ENCODE assay signal across 21 mouse cellular contexts in genomic region chr2:77162135-77162534, GRCm38 (mm10).
"Had no signal": no experiment of that assay in that cellular context is flagged by ENCODE, and none has a peak within 500 bp of the region (broad histone marks: within the 10 kb centered on the region; RNA-seq: fewer than 3 reads in every experiment).

No protein-coding gene starts in this region.

- H3K27ac ChIP-seq: intestine, embryonic 15.5 days; kidney, embryonic 15.5 days; left cerebral cortex, adult 2 months; limb, embryonic 12.5 days; limb, embryonic 15.5 days; liver, embryonic 14.5 days; neural tube, embryonic 12.5 days; neural tube, embryonic 15.5 days had no signal

- H3K4me1 ChIP-seq: intestine, embryonic 15.5 days; kidney, embryonic 15.5 days; limb, embryonic 12.5 days; limb, embryonic 15.5 days; neural tube, embryonic 12.5 days; neural tube, embryonic 15.5 days had no signal

- DNase-seq: kidney, adult 11 months; kidney, adult 8-10 months; kidney, postnatal 10 days; kidney, postnatal 36 days; layer of hippocampus, postnatal 36 days; liver, postnatal 0 days; midbrain, embryonic 14.5 days; right cerebral cortex, adult 18-20 months; right cerebral cortex, postnatal 14 days; right cerebral cortex, postnatal 4 days; thymus, postnatal 25 days had no signal

- ATAC-seq: intestine, embryonic 15.5 days; liver, postnatal 0 days had no signal

- H3K27me3 ChIP-seq: intestine, embryonic 15.5 days; kidney, embryonic 15.5 days; limb, embryonic 12.5 days; limb, embryonic 15.5 days; neural tube, embryonic 12.5 days; neural tube, embryonic 15.5 days had no signal

- H3K9me3 ChIP-seq: intestine, embryonic 15.5 days; kidney, embryonic 15.5 days; limb, embryonic 12.5 days; limb, embryonic 15.5 days; neural tube, embryonic 12.5 days; neural tube, embryonic 15.5 days had no signal

- H3K36me3 ChIP-seq: intestine, embryonic 15.5 days; kidney, embryonic 15.5 days; limb, embryonic 12.5 days; limb, embryonic 15.5 days; neural tube, embryonic 12.5 days; neural tube, embryonic 15.5 days had no signal

- H3K9ac ChIP-seq: intestine, embryonic 15.5 days; kidney, embryonic 15.5 days; limb, embryonic 12.5 days; limb, embryonic 15.5 days; liver, embryonic 14.5 days; liver, postnatal 0 days; neural tube, embryonic 12.5 days; neural tube, embryonic 15.5 days had no signal

- H3K4me2 ChIP-seq: intestine, embryonic 15.5 days; kidney, embryonic 15.5 days; limb, embryonic 12.5 days; limb, embryonic 15.5 days; liver, embryonic 11.5 days; midbrain, embryonic 11.5 days; neural tube, embryonic 12.5 days; neural tube, embryonic 15.5 days had no signal

- H3K4me3 ChIP-seq: intestine, embryonic 15.5 days; kidney, embryonic 15.5 days; left cerebral cortex, adult 2 months; limb, embryonic 12.5 days; limb, embryonic 15.5 days; neural tube, embryonic 12.5 days; neural tube, embryonic 15.5 days had no signal
